Mouse (Mus musculus) lung, postnatal 0 days (tissue): ENCODE measurements around the gene Gm30083.

Source experiments
- CTCF ChIP-seq: IDR thresholded peaks from 2 replicates; pipeline ENCODE4 v1.5.1; 2016; ENCODE audit warnings: antibody characterized with exemption, mild to moderate bottlenecking
- EP300 ChIP-seq: IDR thresholded peaks from 2 replicates; pipeline ENCODE4 v1.6.1; 2016; ENCODE audit warnings: antibody characterized with exemption, mild to moderate bottlenecking, control low read depth

- TF ChIP-seq CTCF (no peak), EP300 (no peak)
These were observed 13.5 kb downstream of the Gm30083 start for GRCm38 (mm10) chr14:34001445-34001844.
